Mouse (Mus musculus) mature B cell (primary cell): ENCODE data around the gene Abhd16a.

Source experiments
- in situ Hi-C: fragments of 300-500 bp; cut with MboI; formaldehyde crosslinking; loops from 2 replicates; pipeline ENCODE4 v1.14.3; 2019

Abhd16a gene

GRCm38 (mm10) chr17:35088825-35089644 is at the start of gene Abhd16a:
Gene Abhd16a, plus strand, starts transcription at chr17:35089263.
- in situ Hi-C loops, result no loop called here

GRCm38 (mm10) chr17:35043794-35044193 is 45.3 kb upstream of the Abhd16a start:
- in situ Hi-C loops, result no loop called here

- in situ Hi-C loops, result no loop called here
These were observed 43.9 kb upstream of the Abhd16a start for GRCm38 (mm10) chr17:35044904-35045806.

GRCm38 (mm10) chr17:35045807-35046680 is 43.0 kb upstream of the Abhd16a start:
- in situ Hi-C loops, result no loop called here

GRCm38 (mm10) chr17:35046681-35047455 is 42.2 kb upstream of the Abhd16a start, which contains the start of gene Msh5:
Gene Msh5, minus strand, starts transcription at chr17:35046745.
- in situ Hi-C loops, result no loop called here

GRCm38 (mm10) chr17:35047688-35048087 is 41.4 kb upstream of the Abhd16a start:
- in situ Hi-C loops, result no loop called here

- in situ Hi-C loops, result no loop called here
These were observed 40.7 kb upstream of the Abhd16a start for GRCm38 (mm10) chr17:35048149-35048931.

GRCm38 (mm10) chr17:35048932-35049440 is 40.1 kb upstream of the Abhd16a start:
- in situ Hi-C loops, result no loop called here

- in situ Hi-C loops, result loop anchor here (10.0 kb wide), 1 partner anchor 45 kb away; the partner anchor contains the start of gene Vars
These were observed 39.5 kb upstream of the Abhd16a start, which contains the start of gene Clic1 for GRCm38 (mm10) chr17:35049561-35050016. Gene Clic1, plus strand, starts transcription at chr17:35049966.

GRCm38 (mm10) chr17:35050126-35050750 is 38.8 kb upstream of the Abhd16a start:
- in situ Hi-C loops, result loop anchor here (10.0 kb wide), 1 partner anchor 45 kb away; the partner anchor contains the start of gene Vars

GRCm38 (mm10) chr17:35051156-35052086 is 37.6 kb upstream of the Abhd16a start:
- in situ Hi-C loops, result loop anchor here (10.0 kb wide), 1 partner anchor 47 kb away; the partner anchor contains the start of gene Vars

- in situ Hi-C loops, result loop anchor here (10.0 kb wide), 1 partner anchor 48 kb away; the partner anchor contains the start of gene Vars
These were observed 36.7 kb upstream of the Abhd16a start for GRCm38 (mm10) chr17:35052271-35052798.

- in situ Hi-C loops, result loop anchor here (10.0 kb wide), 1 partner anchor 51 kb away; the partner anchor contains the start of gene Vars
These were observed 33.2 kb upstream of the Abhd16a start for GRCm38 (mm10) chr17:35055691-35056495.

- in situ Hi-C loops, result loop anchor here (10.0 kb wide), 1 partner anchor 52 kb away; the partner anchor contains the start of gene Vars
These were observed 32.0 kb upstream of the Abhd16a start for GRCm38 (mm10) chr17:35057090-35057489.

- in situ Hi-C loops, result loop anchor here (10.0 kb wide), 1 partner anchor 54 kb away; the partner anchor contains the start of gene Vars
These were observed 30.7 kb upstream of the Abhd16a start for GRCm38 (mm10) chr17:35058316-35058715.
